Mouse (Mus musculus) limb, embryonic 15.5 days (tissue): ENCODE measurements at regions not wholly inside any gene's neighbourhood (a gene's known extent, or its start where the extent isn't known, plus 50 kb on each side); places are given as distances from the start of the nearest gene placed in this dataset.

Experiments used
- ATAC-seq: fragments of 200-750 bp; cut with Nextera tagmentation; 2 replicates; pipeline ENCODE4 v1.8.0; 2017; ENCODE audit warnings: low read depth, moderate TSS enrichment; ENCODE audit not compliant: insufficient number of reproducible peaks, low FRiP score, low TSS enrichment
- H3K27ac ChIP-seq: fragments of 300-500 bp; sonication (generic); 2 replicates; pipeline ENCODE4 v1.5.1; 2015; ENCODE audit warnings: moderate library complexity, mild to moderate bottlenecking, inconsistent platforms
- H3K27me3 ChIP-seq: fragments of 300-500 bp; sonication (generic); 2 replicates; pipeline ENCODE4 v1.6.1; 2015; ENCODE audit warnings: inconsistent platforms
- H3K36me3 ChIP-seq: fragments of 300-500 bp; sonication (generic); 2 replicates; pipeline ENCODE4 v1.6.1; 2015; ENCODE audit warnings: inconsistent platforms
- H3K4me1 ChIP-seq: fragments of 300-500 bp; sonication (generic); 2 replicates; pipeline ENCODE4 v1.6.1; 2015; ENCODE audit warnings: inconsistent platforms
- H3K4me2 ChIP-seq: fragments of 300-500 bp; sonication (generic); 2 replicates; pipeline ENCODE4 v1.6.1; 2015; ENCODE audit warnings: mild to moderate bottlenecking, inconsistent platforms
- H3K4me3 ChIP-seq: fragments of 300-500 bp; sonication (generic); 2 replicates; pipeline ENCODE4 v1.5.1; 2015; ENCODE audit warnings: mild to moderate bottlenecking, inconsistent platforms
- H3K9ac ChIP-seq: fragments of 300-500 bp; sonication (generic); 2 replicates; pipeline ENCODE4 v1.6.1; 2015; ENCODE audit warnings: inconsistent platforms
- H3K9me3 ChIP-seq: fragments of 300-500 bp; sonication (generic); 2 replicates; pipeline ENCODE4 v1.6.1; 2016; ENCODE audit warnings: inconsistent platforms
- WGBS: fragments of 180-500 bp; shearing (Covaris S2); methylation state at CpG from one replicate; pipeline ENCODE4 v1.1.7; 2015; 5-methylcytosine and 5-hydroxymethylcytosine counted together

DNA sequence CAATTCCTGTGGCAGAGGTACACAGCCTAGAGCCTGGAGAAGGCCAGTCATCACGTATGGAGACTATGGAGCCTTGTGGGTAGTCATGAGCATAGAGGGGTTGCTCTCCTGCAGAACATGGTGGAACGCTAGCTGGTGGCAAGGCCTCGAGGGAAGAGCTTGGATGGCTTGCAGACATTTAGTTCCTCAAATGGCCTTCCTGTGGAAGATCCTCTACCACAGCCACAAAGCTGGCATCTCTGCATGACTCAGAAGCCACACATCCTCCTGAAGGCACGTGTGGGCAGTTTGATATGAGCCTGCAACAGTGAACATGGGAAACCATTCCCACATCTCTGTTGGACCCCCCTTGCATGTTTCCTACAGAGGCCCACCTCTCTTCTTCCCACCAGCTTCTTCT lies 547.9 kb upstream of the Lrrc6 start:
- H3K4me2 ChIP-seq: no peak overlapping the region
- no peak for ATAC-seq
- H3K4me1 ChIP-seq: peaks cover 16% of the 10 kb centered on the region; the same call in 1 of the 2 replicates
- H3K9ac ChIP-seq: no peak overlapping the region
- no peak overlapping the region for H3K27ac ChIP-seq
- H3K9me3 ChIP-seq: no peaks in the 10 kb centered on the region
- 78% methylated on average over 4 of the region's 4 CpGs for WGBS
- no peak overlapping the region for H3K4me3 ChIP-seq
- H3K27me3 ChIP-seq: no peaks in the 10 kb centered on the region
- H3K36me3 ChIP-seq: no peaks in the 10 kb centered on the region

DNA sequence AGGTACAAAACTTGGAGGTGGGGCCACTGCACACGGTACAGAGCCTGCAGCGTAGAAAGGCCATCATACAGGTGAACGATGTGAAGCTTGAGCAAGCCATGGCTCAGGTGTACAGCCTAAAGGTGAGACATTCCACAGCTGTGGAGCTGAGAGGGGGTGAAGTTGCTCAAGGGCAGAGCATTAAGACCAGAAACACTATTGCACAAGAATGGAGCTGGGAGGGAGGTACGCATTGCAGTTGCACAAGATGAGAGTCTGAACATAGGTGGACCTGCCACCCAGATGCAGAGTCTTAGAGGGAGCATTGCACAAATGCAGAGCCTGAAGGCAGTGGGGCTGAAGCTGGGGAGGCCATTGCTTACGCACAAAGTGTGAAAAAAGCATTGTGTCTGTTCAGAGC lies 547.4 kb upstream of the Lrrc6 start:
- 81% methylated on average over 5 of the region's 5 CpGs for WGBS
- peaks cover 16% of the 10 kb centered on the region; the same call in 1 of the 2 replicates for H3K4me1 ChIP-seq
- H3K4me2 ChIP-seq: no peak overlapping the region
- H3K27ac ChIP-seq: no peak overlapping the region
- no peak overlapping the region for H3K9ac ChIP-seq
- H3K4me3 ChIP-seq: no peak overlapping the region
- no peak for ATAC-seq
- no peaks in the 10 kb centered on the region for H3K36me3 ChIP-seq
- H3K9me3 ChIP-seq: no peaks in the 10 kb centered on the region
- no peaks in the 10 kb centered on the region for H3K27me3 ChIP-seq

DNA sequence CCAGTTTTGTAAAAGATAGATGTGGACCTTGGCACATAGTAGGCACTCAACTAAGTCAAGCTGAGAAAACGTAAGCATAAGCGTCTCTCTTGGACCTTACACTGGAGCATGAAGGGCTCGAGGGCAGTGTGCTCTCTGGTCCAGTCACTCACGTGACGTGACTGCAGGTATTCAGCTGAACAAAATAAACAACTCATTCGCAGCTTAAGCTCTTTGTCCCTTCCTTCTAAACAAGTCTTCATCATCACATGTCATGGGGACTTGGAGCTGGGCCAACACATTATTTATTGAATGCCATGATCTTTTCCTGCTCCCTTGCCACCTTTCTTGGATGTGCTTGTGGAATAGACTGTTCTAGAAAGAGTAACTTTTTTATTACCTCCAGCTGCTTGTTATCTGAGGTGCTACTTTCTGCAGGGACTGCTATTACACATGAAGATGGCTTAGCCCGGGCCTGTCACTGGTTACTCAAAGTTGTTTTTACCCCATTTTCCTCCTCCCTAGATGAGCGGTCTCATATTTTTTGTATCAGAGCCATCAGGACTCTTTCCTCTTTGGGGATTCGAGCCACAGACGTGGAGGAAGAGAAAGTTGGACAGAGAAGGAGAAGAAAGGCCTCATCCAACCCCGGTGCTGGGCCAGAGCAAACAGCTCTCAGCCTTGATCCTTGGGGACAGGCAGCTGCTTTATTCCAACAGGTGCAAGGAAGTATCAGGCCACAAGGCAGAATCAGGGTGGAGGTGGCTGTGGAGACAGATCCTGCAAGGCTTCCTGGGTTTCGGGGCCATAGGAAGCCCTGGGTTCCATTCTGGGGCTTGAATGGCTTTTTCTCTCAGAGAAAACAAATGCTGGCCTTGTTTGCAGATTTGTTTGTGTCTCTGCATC lies 545.5 kb upstream of the Lrrc6 start:
- H3K27ac ChIP-seq: 0 out of 2 replicates have a peak overlapping the region, but pooled peaks have one; percentile 28
- no peak overlapping the region for H3K9ac ChIP-seq

DNA sequence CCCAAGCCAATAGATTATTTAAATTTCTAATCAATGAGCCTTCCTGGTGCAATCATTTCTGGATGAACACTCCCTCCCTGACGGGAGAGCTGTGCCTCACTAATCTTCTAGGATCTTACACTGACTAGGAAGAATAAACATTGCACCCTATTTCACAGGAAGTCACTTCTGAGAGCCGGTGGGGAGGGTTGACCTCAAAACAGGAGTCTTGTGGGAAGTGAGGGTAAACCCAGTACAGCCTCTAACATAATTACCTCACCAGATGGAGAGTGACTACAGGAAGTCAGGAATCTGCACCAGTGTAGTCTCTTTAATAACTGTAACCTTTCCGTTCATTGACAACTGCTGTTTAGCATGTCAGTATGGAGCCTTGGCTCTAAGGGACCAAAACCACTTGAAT lies 544.6 kb upstream of the Lrrc6 start:
- Histone ChIP-seq H3K4me1 (peaks cover 23% of the 10 kb centered on the region; the same call in 1 of the 2 replicates), H3K4me3 (no peak overlapping the region), H3K36me3 (no peaks in the 10 kb centered on the region), H3K4me2 (no peak overlapping the region), H3K27ac (no peak overlapping the region), H3K9ac (no peak overlapping the region), H3K9me3 (no peaks in the 10 kb centered on the region), H3K27me3 (no peaks in the 10 kb centered on the region)
- ATAC-seq: no peak
- 34% methylated on average over 3 of the region's 3 CpGs for WGBS

More for the DNA sequence above, 545.5 kb upstream of the Lrrc6 start:
- Histone ChIP-seq H3K4me3 (no peak overlapping the region), H3K4me1 (peaks cover 20% of the 10 kb centered on the region; the same call in 1 of the 2 replicates), H3K9me3 (no peaks in the 10 kb centered on the region), H3K36me3 (no peaks in the 10 kb centered on the region), H3K4me2 (no peak overlapping the region), H3K27me3 (no peaks in the 10 kb centered on the region)
- no peak for ATAC-seq
- WGBS: 68% methylated on average over 12 of the region's 12 CpGs

DNA sequence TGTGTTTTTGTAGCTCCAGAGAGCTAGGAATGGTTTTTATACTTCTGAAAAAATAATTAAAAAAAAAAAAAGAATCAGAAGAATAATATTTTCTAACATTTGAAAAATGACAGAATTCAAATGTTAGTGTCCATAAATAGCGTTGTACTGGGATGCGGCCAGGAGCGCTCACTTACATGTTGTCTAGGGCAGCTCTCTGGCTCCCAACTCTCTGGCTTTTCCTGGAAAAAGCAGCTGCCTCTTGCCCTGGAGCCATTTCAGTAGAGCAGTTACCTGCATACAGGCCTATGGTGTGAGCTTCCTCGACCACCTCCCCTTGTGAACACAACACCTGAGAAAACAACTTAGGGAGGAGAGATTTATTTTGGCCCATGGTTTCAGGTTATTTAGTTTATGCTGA lies 544.1 kb upstream of the Lrrc6 start:
- H3K4me1 ChIP-seq: peaks cover 28% of the 10 kb centered on the region; the same call in 1 of the 2 replicates
- 75% methylated on average over 4 of the region's 4 CpGs for WGBS
- no peak for ATAC-seq

DNA sequence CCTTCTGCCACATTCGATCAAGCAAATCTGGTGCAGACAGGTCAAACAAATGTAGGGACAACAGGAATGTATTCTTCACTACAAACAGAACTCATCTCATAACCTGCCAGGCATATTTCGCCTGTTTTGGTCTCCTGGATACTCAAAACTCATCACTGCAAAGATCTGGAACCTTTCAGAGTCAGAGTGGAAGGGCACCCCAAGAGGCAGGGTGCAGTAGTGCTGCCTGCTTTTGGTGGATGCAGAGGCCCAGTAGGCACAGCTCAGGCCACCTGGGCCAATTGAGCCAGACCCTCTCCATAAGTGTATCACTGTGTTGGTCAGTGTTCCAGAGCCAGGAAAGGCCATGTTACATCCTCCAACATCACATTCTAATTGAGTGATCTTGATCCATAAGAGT lies 541.4 kb upstream of the Lrrc6 start:
- 78% methylated on average over 2 of the region's 2 CpGs for WGBS
- Histone ChIP-seq H3K27me3 (no peaks in the 10 kb centered on the region), H3K9me3 (no peaks in the 10 kb centered on the region), H3K4me2 (no peak overlapping the region), H3K27ac (no peak overlapping the region), H3K9ac (no peak overlapping the region), H3K4me1 (peaks cover 38% of the 10 kb centered on the region), H3K36me3 (no peaks in the 10 kb centered on the region), H3K4me3 (no peak overlapping the region)
- no peak for ATAC-seq

More for the DNA sequence above, 544.1 kb upstream of the Lrrc6 start:
- Histone ChIP-seq H3K4me3 (no peak overlapping the region), H3K9me3 (no peaks in the 10 kb centered on the region), H3K36me3 (no peaks in the 10 kb centered on the region), H3K27ac (no peak overlapping the region), H3K4me2 (no peak overlapping the region), H3K9ac (no peak overlapping the region), H3K27me3 (no peaks in the 10 kb centered on the region)

DNA sequence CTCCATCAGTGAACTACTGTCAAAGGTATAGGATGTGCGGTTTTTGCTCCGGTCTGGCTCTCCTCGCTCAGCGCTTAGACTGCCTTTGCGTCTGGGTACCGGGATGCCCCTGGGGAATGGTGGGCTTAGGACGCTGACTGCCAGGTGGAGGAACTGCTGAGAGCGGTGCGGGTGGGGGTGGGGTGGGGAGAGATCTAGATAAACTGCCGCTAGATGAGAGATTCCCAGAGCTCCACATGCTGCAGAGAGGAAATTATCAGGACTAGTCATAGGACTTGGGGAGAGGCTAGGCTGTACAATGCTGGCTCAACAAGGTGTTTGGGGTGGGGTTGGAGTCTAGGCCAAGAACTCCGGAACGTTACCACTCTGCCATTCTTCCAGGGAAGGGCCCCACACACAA lies 539.5 kb upstream of the Lrrc6 start:
- 0 out of 2 replicates have a peak overlapping the region, but pooled peaks have one; percentile 33 for H3K27ac ChIP-seq
- 25% methylated on average over 12 of the region's 12 CpGs for WGBS
- peaks cover 27% of the 10 kb centered on the region for H3K4me1 ChIP-seq
- H3K36me3 ChIP-seq: no peaks in the 10 kb centered on the region
- ATAC-seq: no peak
- peak overlapping the region; percentile 47; the same call in 1 of the 2 replicates for H3K4me3 ChIP-seq
- no peak overlapping the region for H3K9ac ChIP-seq
- H3K27me3 ChIP-seq: no peaks in the 10 kb centered on the region
- peak overlapping the region; percentile 64 for H3K4me2 ChIP-seq
- H3K9me3 ChIP-seq: no peaks in the 10 kb centered on the region

DNA sequence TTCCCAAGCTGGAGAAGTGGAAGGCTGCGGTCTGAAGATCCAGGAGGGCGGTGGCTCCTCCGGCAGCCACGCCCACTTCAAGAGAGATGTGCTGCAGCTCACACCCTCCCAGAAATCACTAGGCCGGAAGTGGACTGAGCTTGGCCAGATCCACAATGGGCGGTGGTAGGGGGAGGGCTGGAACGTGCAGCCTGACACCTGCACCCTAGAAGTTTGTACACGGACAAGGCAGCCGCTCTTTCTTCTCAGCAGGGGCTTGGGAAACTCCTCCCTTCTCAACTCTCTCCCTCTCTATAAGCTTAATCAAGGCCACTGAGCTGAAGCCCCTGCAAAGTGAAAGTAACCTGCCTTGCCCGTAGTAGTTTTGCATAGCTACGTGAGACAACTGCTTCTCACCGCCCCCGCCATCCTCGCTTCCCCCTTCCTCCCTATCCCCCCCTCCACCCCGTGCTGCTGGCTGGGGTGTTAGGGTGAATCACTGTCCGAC lies 538.8 kb upstream of the Lrrc6 start:
- peak; percentile 83 for ATAC-seq
- Histone ChIP-seq H3K36me3 (no peaks in the 10 kb centered on the region), H3K4me3 (peak overlapping the region; percentile 47), H3K4me1 (peaks cover 23% of the 10 kb centered on the region), H3K9ac (peak overlapping the region; percentile 14; the same call in 1 of the 2 replicates), H3K4me2 (peak overlapping the region; percentile 64), H3K27ac (peak overlapping the region; percentile 68), H3K27me3 (no peaks in the 10 kb centered on the region), H3K9me3 (no peaks in the 10 kb centered on the region)
- 1% methylated on average over 16 of the region's 16 CpGs for WGBS

DNA sequence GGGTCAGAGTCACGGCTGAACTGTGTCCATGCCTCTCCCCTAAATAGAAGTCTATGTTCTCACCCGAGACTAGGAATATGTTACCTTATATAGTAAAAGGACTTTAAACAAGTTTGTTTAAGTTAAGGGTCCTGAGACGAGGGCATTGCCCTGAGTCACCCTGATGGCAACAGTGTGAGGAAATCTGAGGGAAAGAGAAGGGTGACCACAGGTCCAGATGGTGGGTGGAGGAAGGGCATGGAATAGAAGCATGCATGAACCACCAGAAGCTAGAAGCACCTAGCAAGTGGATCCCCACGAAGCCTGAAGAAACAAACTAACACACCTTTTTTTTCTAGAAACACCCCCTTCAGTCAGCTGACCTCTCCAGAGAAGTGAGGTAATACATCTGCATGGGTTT lies 536.9 kb upstream of the Lrrc6 start:
- no peak for ATAC-seq
- Histone ChIP-seq H3K9ac (no peak overlapping the region), H3K36me3 (no peaks in the 10 kb centered on the region), H3K4me1 (peaks cover 23% of the 10 kb centered on the region), H3K4me3 (no peak overlapping the region), H3K4me2 (no peak overlapping the region), H3K9me3 (no peaks in the 10 kb centered on the region), H3K27me3 (no peaks in the 10 kb centered on the region), H3K27ac (no peak overlapping the region)
- 81% methylated on average over 4 of the region's 4 CpGs for WGBS

DNA sequence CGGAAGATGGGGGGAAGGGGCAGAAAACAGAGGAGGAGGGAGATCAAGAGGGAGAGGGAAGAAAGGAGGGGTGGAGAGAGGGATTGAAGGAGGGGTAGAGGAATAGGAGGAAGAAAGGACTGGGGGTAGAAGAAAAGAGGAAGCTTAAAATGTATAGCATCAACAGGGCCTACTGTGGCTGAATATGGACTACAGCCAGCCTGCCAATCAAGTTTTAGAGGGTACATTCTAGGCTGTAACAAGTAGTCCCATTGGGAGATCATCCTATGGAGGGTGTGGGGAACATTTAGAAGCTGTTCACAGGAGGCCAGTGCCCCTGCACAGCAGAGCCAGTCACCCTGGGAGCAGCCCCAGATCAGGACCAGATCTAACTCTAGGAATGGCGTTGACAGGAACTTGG lies 535.6 kb upstream of the Lrrc6 start:
- Histone ChIP-seq H3K9ac (no peak overlapping the region), H3K4me1 (peaks cover 19% of the 10 kb centered on the region), H3K4me3 (no peak overlapping the region), H3K36me3 (no peaks in the 10 kb centered on the region), H3K9me3 (no peaks in the 10 kb centered on the region), H3K4me2 (no peak overlapping the region), H3K27ac (no peak overlapping the region), H3K27me3 (no peaks in the 10 kb centered on the region)
- no peak for ATAC-seq
- WGBS: 63% methylated on average over 2 of the region's 2 CpGs

DNA sequence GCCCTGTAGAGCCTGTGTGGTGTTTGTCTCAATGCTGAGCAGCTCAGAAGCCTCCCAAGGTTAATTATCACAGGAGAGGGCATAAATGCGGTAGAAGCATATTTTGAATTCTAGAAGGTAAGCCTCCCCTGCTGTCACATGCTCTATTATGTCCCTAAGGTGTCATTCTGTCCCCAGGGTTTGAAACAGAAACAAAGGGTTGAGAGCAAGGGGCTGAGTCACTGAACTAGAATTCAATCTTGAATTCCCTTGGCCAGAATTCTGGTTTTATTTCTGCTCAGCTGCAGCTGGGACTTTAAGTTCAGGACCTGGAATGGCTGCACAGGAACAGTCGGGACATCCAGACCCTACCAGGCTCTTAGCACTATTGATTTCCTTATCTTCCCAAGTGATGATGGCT lies 533.2 kb upstream of the Lrrc6 start:
- Histone ChIP-seq H3K4me1 (peaks cover 2% of the 10 kb centered on the region), H3K9me3 (no peaks in the 10 kb centered on the region), H3K27ac (no peak overlapping the region), H3K9ac (no peak overlapping the region), H3K27me3 (no peaks in the 10 kb centered on the region), H3K36me3 (no peaks in the 10 kb centered on the region), H3K4me2 (no peak overlapping the region), H3K4me3 (no peak overlapping the region)
- 75% methylated on average over 2 of the region's 2 CpGs for WGBS
- no peak for ATAC-seq

DNA sequence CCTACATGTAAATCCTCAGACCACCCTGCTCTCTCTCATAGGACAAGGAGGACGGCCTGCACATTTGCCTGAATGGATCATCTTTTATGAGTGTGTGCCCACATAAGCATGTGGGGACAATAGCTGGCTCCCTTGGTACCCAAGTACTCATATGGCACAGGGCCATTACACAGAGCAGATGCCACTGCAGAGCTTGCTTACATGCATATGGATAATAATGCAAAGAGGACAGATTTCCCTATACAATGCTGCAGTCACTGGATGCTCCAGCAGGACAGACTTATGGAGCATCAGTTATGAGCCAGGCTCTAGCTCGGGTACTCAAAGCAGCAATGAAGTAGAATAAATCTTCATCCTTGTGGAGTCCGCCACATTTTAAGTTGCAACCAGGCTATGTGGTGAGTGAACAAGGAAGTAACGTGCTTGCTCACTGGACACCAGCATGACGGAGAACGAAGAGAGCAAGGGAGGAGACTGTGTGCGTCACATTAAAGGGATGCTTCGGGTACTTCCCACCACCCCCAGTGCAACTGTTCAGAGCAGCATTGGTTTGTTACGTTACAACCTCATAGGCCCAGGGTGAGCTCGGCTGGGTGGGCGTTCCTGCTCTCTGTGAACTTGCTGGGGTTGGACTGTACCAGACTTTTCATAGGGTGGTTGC lies 531.3 kb upstream of the Lrrc6 start:
- no peak overlapping the region for H3K9ac ChIP-seq
- no peak overlapping the region for H3K27ac ChIP-seq
- 85% methylated on average over 11 of the region's 11 CpGs for WGBS
- H3K36me3 ChIP-seq: no peaks in the 10 kb centered on the region
- ATAC-seq: no peak
- H3K27me3 ChIP-seq: no peaks in the 10 kb centered on the region
- H3K4me3 ChIP-seq: no peak overlapping the region
- no peaks in the 10 kb centered on the region for H3K9me3 ChIP-seq
- H3K4me2 ChIP-seq: no peak overlapping the region
- no peaks in the 10 kb centered on the region for H3K4me1 ChIP-seq
